Mouse (Mus musculus) splenic B cell, adult 2 months (primary cell): Measurements from ENCODE around the gene Ovca2.
A peak's percentile ranks its signal among the peaks of the same experiment; 100 is the strongest.

Source experiments
- DNase-seq: peaks from one replicate; pipeline ENCODE4 v3.0.0-alpha.2; 2011; ENCODE audit warnings: low read depth, low spot score
- H3K27me3 ChIP-seq: 2 replicates; pipeline ENCODE4 v1.6.1; 2012; ENCODE audit warnings: mild to moderate bottlenecking, low read length, moderate library complexity, mixed read lengths; ENCODE audit not compliant: control insufficient read depth, poor library complexity, insufficient read depth, severe bottlenecking
- H3K36me3 ChIP-seq: 2 replicates; pipeline ENCODE4 v1.6.1; 2012; ENCODE audit warnings: mild to moderate bottlenecking, low read length, moderate library complexity, mixed read lengths; ENCODE audit not compliant: control insufficient read depth, poor library complexity, insufficient read depth, severe bottlenecking

Gene Ovca2

GRCm38 (mm10) chr11:75168590-75169361, 9.9 kb downstream of the Ovca2 start:
- Histone ChIP-seq H3K27me3 (0 out of 2 replicates have a peak, but pooled peaks cover 3% of the 10 kb centered on the region), H3K36me3 (no peaks in the 10 kb centered on the region)
- peak; percentile 90 for DNase-seq

GRCm38 (mm10) chr11:75167643-75168589, 10.7 kb downstream of the Ovca2 start:
- peaks cover 3% of the 10 kb centered on the region; the same call in 1 of the 2 replicates for H3K36me3 ChIP-seq
- DNase-seq: peak; percentile 58
- 0 out of 2 replicates have a peak, but pooled peaks cover 3% of the 10 kb centered on the region for H3K27me3 ChIP-seq

DNA sequence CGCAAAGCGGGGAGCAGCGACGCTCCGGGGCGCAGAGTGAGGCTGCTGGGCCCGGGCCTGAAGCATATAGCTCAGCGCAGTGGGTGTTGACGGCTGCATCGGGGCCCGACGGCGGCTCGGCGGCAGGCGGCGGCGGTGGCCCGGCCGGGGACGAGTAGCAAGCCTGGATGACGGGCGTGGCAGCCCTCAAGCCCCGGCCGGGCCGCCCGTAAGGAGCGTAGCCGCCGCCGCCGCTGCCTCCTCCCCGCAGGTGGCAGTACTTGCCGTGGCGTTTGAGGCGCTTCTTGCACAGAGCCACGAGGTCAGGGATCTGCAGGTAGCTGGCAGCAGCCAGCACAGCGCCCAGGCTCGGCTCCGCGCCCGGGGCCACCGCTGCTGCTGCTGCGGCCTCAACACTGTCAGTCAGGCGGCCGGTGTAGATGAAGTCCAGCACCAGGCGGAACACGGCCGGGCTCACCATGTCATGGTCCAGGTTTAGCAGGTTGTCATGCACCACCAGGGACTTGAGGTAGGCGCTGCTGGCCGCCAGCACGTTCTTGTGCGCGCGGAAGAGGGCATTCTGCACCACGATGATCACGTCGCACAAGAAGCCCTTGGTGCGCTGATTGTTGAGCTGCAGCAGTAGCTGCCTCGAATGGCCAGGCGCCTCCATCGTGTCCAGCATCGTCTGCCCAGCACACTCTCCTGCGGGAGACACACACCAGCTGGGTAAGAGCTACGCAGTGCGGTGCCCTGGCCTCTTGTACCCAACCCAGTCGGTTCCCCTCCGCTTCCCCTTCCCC, 11.6 kb downstream of the Ovca2 start:
- H3K36me3 ChIP-seq: peaks cover 4% of the 10 kb centered on the region; the same call in 1 of the 2 replicates
- DNase-seq: peak; percentile 66
- 0 out of 2 replicates have a peak, but pooled peaks cover 3% of the 10 kb centered on the region for H3K27me3 ChIP-seq

- H3K36me3 ChIP-seq: peaks cover 4% of the 10 kb centered on the region; the same call in 1 of the 2 replicates
- H3K27me3 ChIP-seq: 0 out of 2 replicates have a peak, but pooled peaks cover 3% of the 10 kb centered on the region
- DNase-seq: no peak
Observed at GRCm38 (mm10) chr11:75166193-75166842, 12.3 kb downstream of the Ovca2 start.

DNA sequence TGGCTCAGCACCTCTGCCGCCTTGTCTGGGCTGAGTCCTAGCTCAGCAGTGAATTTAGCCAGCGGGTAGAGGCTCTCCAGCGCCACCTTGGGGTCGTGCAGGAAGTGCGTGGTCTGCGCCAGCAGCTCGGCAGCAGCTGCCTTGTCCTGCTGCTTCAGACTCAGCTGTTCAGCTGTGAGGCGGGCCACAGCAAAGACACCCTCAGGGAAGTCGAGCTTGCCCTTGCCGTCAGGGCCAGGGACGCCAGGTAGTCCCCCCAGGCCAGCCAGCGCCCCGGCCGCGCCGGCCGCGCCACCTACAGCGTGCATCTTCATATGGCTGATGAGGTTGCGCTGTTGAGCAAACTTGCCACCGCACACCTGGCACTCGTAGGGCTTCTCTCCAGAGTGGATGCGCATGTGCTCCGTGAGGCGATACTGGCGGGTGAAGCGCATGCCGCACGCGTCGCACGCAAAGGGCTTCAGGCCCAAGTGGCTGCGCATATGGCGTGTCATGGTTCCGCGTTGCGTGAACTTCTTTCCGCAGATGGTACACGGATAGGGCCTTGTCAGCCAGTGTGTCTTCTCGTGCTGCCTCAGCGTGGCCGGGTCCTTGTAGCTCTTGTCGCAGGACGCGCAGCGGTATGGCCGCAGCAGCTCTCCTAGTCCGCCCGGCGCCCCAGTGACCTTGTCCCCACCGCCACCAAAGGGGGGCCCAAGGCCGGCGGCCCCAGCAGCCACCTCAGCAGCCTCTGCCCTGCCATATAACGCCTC, 13.0 kb downstream of the Ovca2 start:
- H3K27me3 ChIP-seq: 0 out of 2 replicates have a peak, but pooled peaks cover 3% of the 10 kb centered on the region
- peaks cover 4% of the 10 kb centered on the region; the same call in 1 of the 2 replicates for H3K36me3 ChIP-seq
- peak; percentile 88 for DNase-seq

DNA sequence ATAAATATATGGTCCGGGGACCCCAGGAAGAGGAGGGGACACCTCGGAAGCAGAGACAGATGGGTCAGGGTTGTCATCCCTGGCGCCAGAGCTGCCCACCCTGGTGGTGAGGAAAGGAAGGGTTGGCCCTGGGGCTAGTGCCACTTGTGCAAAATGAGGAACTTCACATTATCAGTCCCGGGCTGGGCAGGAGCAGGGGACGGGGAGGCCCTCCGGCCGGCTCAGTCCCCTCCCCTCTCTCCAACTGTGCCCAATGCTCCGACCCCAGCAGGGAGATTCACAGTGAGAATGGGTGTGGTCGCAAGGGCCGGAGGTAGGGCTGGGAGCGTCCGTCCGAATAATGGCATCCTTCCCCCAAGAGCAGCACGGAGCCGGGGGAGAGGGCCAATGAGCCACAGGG, 13.9 kb downstream of the Ovca2 start:
- Histone ChIP-seq H3K36me3 (peaks cover 4% of the 10 kb centered on the region; the same call in 1 of the 2 replicates), H3K27me3 (0 out of 2 replicates have a peak, but pooled peaks cover 3% of the 10 kb centered on the region)
- DNase-seq: peak; percentile 48

DNA sequence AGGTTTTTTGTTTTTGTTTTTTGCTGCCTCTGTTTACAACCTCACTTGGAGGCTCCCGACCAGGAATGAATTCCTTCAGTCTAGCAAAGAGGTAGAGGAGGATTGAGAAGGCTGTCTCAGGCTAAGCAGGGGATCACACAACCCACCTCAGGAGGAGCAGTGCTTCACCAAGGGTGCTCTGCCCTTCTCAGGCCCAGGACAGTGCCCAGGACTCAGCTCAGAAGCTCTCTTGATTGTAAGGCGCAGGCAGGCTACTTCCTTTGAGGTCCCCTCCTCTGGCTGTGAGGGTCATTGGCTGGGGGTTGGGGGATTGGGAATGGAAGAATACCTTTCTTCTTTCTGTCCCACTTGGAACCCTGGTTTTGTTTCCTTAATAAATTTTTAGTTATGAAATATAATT, 14.6 kb downstream of the Ovca2 start:
- H3K27me3 ChIP-seq: 0 out of 2 replicates have a peak, but pooled peaks cover 3% of the 10 kb centered on the region
- peaks cover 4% of the 10 kb centered on the region; the same call in 1 of the 2 replicates for H3K36me3 ChIP-seq
- no peak for DNase-seq

DNA sequence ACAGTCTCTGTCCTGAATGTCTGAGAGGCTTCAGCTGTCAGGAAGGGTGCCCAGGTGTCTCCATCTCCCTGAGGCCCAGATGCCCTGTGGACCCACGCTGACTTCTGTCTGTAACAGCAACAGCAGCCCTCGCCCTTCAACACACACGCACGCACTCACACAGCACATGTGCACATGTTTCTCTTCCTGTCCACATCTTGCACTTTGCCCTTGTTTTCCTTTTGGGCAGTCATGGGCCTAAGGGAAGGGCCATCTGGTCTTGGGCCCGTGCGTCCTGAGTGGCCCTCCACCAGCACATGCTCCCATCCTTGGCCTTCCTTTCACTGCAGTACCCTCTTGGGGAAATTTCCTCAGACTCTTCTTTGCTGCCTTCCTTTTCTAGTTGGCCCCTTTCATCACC, 15.3 kb downstream of the Ovca2 start:
- H3K27me3 ChIP-seq: 0 out of 2 replicates have a peak, but pooled peaks cover 3% of the 10 kb centered on the region
- H3K36me3 ChIP-seq: peaks cover 4% of the 10 kb centered on the region; the same call in 1 of the 2 replicates
- DNase-seq: no peak

DNA sequence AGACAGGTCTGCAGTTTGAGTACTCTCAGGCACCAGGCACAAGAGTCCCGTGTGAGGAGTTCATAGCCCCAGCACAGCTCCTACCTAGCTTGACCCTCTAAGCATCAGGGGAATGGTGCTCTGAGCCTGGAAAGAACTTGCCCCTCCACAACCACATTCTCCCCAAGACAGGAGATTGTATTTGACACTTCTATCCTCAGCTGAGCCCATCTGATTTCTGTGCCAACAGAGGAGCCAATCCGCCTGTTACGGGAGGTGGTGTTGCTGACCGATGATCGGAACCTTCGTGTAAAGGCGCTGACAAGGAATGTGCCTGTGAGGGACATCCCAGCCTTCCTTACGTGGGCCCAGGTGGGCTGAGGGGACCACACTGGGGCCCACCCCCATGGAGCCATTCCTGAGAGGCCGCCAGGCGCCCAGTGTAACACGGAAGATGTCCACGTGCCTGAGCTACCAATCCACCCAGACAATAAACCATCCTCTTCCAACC, 16.0 kb downstream of the Ovca2 start:
- Histone ChIP-seq H3K27me3 (0 out of 2 replicates have a peak, but pooled peaks cover 3% of the 10 kb centered on the region), H3K36me3 (peaks cover 4% of the 10 kb centered on the region; the same call in 1 of the 2 replicates)
- DNase-seq: no peak

- DNase-seq: no peak
- 0 out of 2 replicates have a peak, but pooled peaks cover 3% of the 10 kb centered on the region for H3K27me3 ChIP-seq
- H3K36me3 ChIP-seq: peaks cover 4% of the 10 kb centered on the region; the same call in 1 of the 2 replicates
Observed at GRCm38 (mm10) chr11:75161417-75162008, 17.1 kb downstream of the Ovca2 start.

GRCm38 (mm10) chr11:75160954-75161353, 17.7 kb downstream of the Ovca2 start:
- H3K27me3 ChIP-seq: 0 out of 2 replicates have a peak, but pooled peaks cover under 1% of the 10 kb centered on the region
- DNase-seq: no peak
- H3K36me3 ChIP-seq: peaks cover 4% of the 10 kb centered on the region; the same call in 1 of the 2 replicates

GRCm38 (mm10) chr11:75159564-75159963, 19.1 kb downstream of the Ovca2 start:
- Histone ChIP-seq H3K27me3 (no peaks in the 10 kb centered on the region), H3K36me3 (peaks cover 4% of the 10 kb centered on the region; the same call in 1 of the 2 replicates)
- peak; percentile 32 for DNase-seq
